Mouse (Mus musculus) midbrain, postnatal 0 days (tissue): ENCODE measurements around the gene Cryzl2. TPM values are rescaled to one million over a fixed set of nuclear protein-coding genes. Genes with fewer than 3 reads are reported as not detected.

Experiments
- ATAC-seq: fragments of 200-750 bp; cut with Nextera tagmentation; 2 replicates; pipeline ENCODE4 v1.8.0; 2017; ENCODE audit warnings: moderate number of reproducible peaks, mild to moderate bottlenecking, moderate TSS enrichment, moderate library complexity; ENCODE audit not compliant: low FRiP score
- DNase-seq: peaks from one replicate; pipeline ENCODE4 v3.0.0-alpha.2; 2015; ENCODE audit warnings: low spot score
- H3K27ac ChIP-seq: fragments of 300-500 bp; sonication (generic); 2 replicates; pipeline ENCODE4 v1.5.1; 2014; ENCODE audit warnings: low read depth, mild to moderate bottlenecking, low read length, mixed read lengths
- H3K27me3 ChIP-seq: fragments of 300-500 bp; sonication (generic); 2 replicates; pipeline ENCODE4 v1.6.1; 2014; ENCODE audit warnings: low read length, control low read depth, mixed read lengths; ENCODE audit not compliant: insufficient read depth
- H3K36me3 ChIP-seq: fragments of 300-500 bp; sonication (generic); 2 replicates; pipeline ENCODE4 v1.6.1; 2014; ENCODE audit warnings: low read length, control low read depth, mixed read lengths; ENCODE audit not compliant: insufficient read depth
- H3K4me1 ChIP-seq: fragments of 300-500 bp; sonication (generic); 2 replicates; pipeline ENCODE4 v1.6.1; 2014; ENCODE audit warnings: mild to moderate bottlenecking, control low read depth, antibody characterized with exemption, low read length, mixed read lengths; ENCODE audit not compliant: insufficient read depth
- H3K4me2 ChIP-seq: fragments of 300-500 bp; sonication (generic); 2 replicates; pipeline ENCODE4 v1.6.1; 2014; ENCODE audit warnings: low read depth, mild to moderate bottlenecking, low read length, mixed read lengths; ENCODE audit not compliant: poor library complexity, severe bottlenecking
- H3K4me3 ChIP-seq: fragments of 300-500 bp; sonication (generic); 2 replicates; pipeline ENCODE4 v1.5.1; 2014; ENCODE audit warnings: low read depth, mild to moderate bottlenecking, low read length, moderate library complexity
- H3K9ac ChIP-seq: fragments of 300-500 bp; sonication (generic); replicated peaks from 2 replicates; pipeline ENCODE4 v1.6.1; 2014; ENCODE audit warnings: mild to moderate bottlenecking, low read length, moderate library complexity, mixed read lengths; ENCODE audit not compliant: poor library complexity, severe bottlenecking
- H3K9me3 ChIP-seq: fragments of 300-500 bp; sonication (generic); 2 replicates; pipeline ENCODE4 v1.6.1; 2016; ENCODE audit warnings: low read length, control low read depth
- CTCF ChIP-seq: IDR thresholded peaks from 2 replicates; pipeline ENCODE4 v1.5.1; 2016; ENCODE audit warnings: antibody characterized with exemption, mild to moderate bottlenecking
- WGBS: fragments of 180-500 bp; shearing (Covaris S2); extraction: QIAGEN DNeasy Blood & Tissue Kit; methylation state at CpG from one replicate; pipeline ENCODE4 v1.1.7; 2014; 5-methylcytosine and 5-hydroxymethylcytosine counted together
- polyA plus RNA-seq: library from polyadenylated mRNA; unstranded; fragments of >200 nt; fragmentation: Nextera tagmentation; extraction: Ambion mirVana; gene quantifications from 2 replicates; pipeline ENCODE4 v1.2.1, GENCODE M21; 2015
- total RNA-seq: library from RNA; depleted of rRNA; stranded (reverse); fragments of >200 nt; gene quantifications from 2 replicates; pipeline ENCODE4 v1.2.3, GENCODE M21; 2014; rRNA removed

The Cryzl2 gene
- total and polyA plus RNA-seq, 2 experiments from 2014 or later, result 9.0 to 9.4 TPM

- Histone ChIP-seq H3K4me1 (no peaks in the 10 kb centered on the region), H3K9ac (no peak overlapping the region), H3K4me2 (0 out of 2 replicates have a peak overlapping the region, but pooled peaks have one; percentile 4), H3K9me3 (no peaks in the 10 kb centered on the region), H3K27me3 (no peaks in the 10 kb centered on the region), H3K4me3 (no peak overlapping the region), H3K36me3 (no peaks in the 10 kb centered on the region), H3K27ac (0 out of 2 replicates have a peak overlapping the region, but pooled peaks have one; percentile 26)
- 11% methylated on average over 6 of the region's 6 CpGs for WGBS
- ATAC-seq (peak; percentile 62; the same call in 1 of the 2 replicates), DNase-seq (peak; percentile 84)
- peak; percentile 96 for TF ChIP-seq CTCF
Observed at GRCm38 (mm10) chr1:157536471-157536870, 78.1 kb downstream of the Cryzl2 start.

- no peak overlapping the region for H3K4me2 ChIP-seq
- no peaks in the 10 kb centered on the region for H3K36me3 ChIP-seq
- WGBS, result 88% methylated on average over 5 of the region's 5 CpGs
- no peaks in the 10 kb centered on the region for H3K9me3 ChIP-seq
- H3K4me1 ChIP-seq, result no peaks in the 10 kb centered on the region
- H3K9ac ChIP-seq, result no peak overlapping the region
- ATAC-seq (no peak), DNase-seq (no peak)
- peak; percentile 34; the same call in 1 of the 2 replicates for TF ChIP-seq CTCF
- H3K4me3 ChIP-seq, result no peak overlapping the region
- no peak overlapping the region for H3K27ac ChIP-seq
- no peaks in the 10 kb centered on the region for H3K27me3 ChIP-seq
Observed at GRCm38 (mm10) chr1:157537636-157538035, 79.3 kb downstream of the Cryzl2 start.

Other genes with a start within 250 kb of the Cryzl2 start
- gene Rasal2, start 46.0 kb upstream of the Cryzl2 start, total RNA-seq, result 41.2 and 60.5 TPM in 2 replicates
- gene Rasal2, start 46.0 kb upstream of the Cryzl2 start, polyA plus RNA-seq, result 34.8 and 36.3 TPM in 2 replicates
- 0.33 and 0.49 TPM in 2 replicates for gene Sec16b, start 48.2 kb downstream of the Cryzl2 start, total RNA-seq
- gene Sec16b, start 48.2 kb downstream of the Cryzl2 start, polyA plus RNA-seq, result 0.30 and 0.39 TPM in 2 replicates